Mouse (Mus musculus) MEL (cell line): Measurements from ENCODE around the gene Slc5a5. TPM values are rescaled to one million over a fixed set of nuclear protein-coding genes. Genes with fewer than 3 reads are reported as not detected.

Experiments used
- DNase-seq: peaks from one replicate; pipeline ENCODE4 v3.0.0; 2011; ENCODE audit warnings: low read depth, low spot score
- H3K27ac ChIP-seq: 2 replicates; pipeline ENCODE4 v1.5.1; 2012; ENCODE audit warnings: low read depth, mild to moderate bottlenecking, control low read depth, low read length, moderate library complexity; ENCODE audit not compliant: control insufficient read depth
- H3K27me3 ChIP-seq, 2 experiments: fragments of 150-350 bp in 1 of 2; sonication (generic) in 1 of 2; 2 replicates each; pipeline ENCODE4 v1.6.1; 2012; ENCODE audit warnings: low read length in 2 of 2, mild to moderate bottlenecking in 2 of 2, improper control_type of control experiment in 1 of 2, moderate library complexity in 1 of 2; ENCODE audit not compliant: insufficient read depth in 2 of 2, control insufficient read depth in 1 of 2
- H3K36me3 ChIP-seq, 2 experiments: 2 replicates each; pipeline ENCODE4 v1.6.1; 2012 to 2014; ENCODE audit warnings: low read length in 2 of 2, improper control_type of control experiment in 1 of 2, inconsistent platforms in 1 of 2, mild to moderate bottlenecking in 1 of 2; ENCODE audit not compliant: insufficient read depth in 2 of 2, control insufficient read depth in 1 of 2
- H3K4me1 ChIP-seq, 2 experiments: fragments of 150-350 bp in 1 of 2; sonication (generic) in 1 of 2; 2 replicates each; pipeline ENCODE4 v1.6.1; 2012; ENCODE audit warnings: low read length in 2 of 2, improper control_type of control experiment in 1 of 2, mild to moderate bottlenecking in 1 of 2; ENCODE audit not compliant: insufficient read depth in 2 of 2, control insufficient read depth in 1 of 2
- H3K4me3 ChIP-seq, 2 experiments: fragments of 150-350 bp in 1 of 2; sonication (generic) in 1 of 2; 2 replicates each; pipeline ENCODE4 v1.5.1; 2012; ENCODE audit warnings: low read depth in 2 of 2, low read length in 2 of 2, mild to moderate bottlenecking in 2 of 2, moderate library complexity in 2 of 2, control low read depth in 1 of 2, improper control_type of control experiment in 1 of 2; ENCODE audit not compliant: control insufficient read depth in 1 of 2, insufficient read depth in 1 of 2
- H3K79me2 ChIP-seq: 2 replicates; pipeline ENCODE4 v1.6.1; 2012; ENCODE audit warnings: mild to moderate bottlenecking, low read length, moderate library complexity; ENCODE audit not compliant: control insufficient read depth, poor library complexity, insufficient read depth
- H3K9ac ChIP-seq: 2 replicates; pipeline ENCODE4 v1.6.1; 2012; ENCODE audit warnings: low read depth, mild to moderate bottlenecking, control low read depth, low read length, moderate library complexity; ENCODE audit not compliant: control insufficient read depth, poor library complexity, severe bottlenecking
- H3K9me3 ChIP-seq: fragments of 150-350 bp; sonication (generic); replicated peaks from 2 replicates; pipeline ENCODE4 v1.6.1; 2012; ENCODE audit warnings: mild to moderate bottlenecking, low read length, improper control_type of control experiment, moderate library complexity; ENCODE audit not compliant: insufficient read depth
- E2F4 ChIP-seq: IDR thresholded peaks from 2 replicates; pipeline ENCODE4 v1.6.1; 2011; ENCODE audit warnings: low read depth, low read length, improper control_type of control experiment, borderline replicate concordance
- ETS1 ChIP-seq: IDR thresholded peaks from 2 replicates; pipeline ENCODE4 v1.6.1; 2012; ENCODE audit warnings: low read depth, mild to moderate bottlenecking, inconsistent platforms, low read length, improper control_type of control experiment, moderate library complexity
- JUND ChIP-seq: IDR thresholded peaks from 2 replicates; pipeline ENCODE4 v1.6.1; 2011; ENCODE audit warnings: low read depth, mild to moderate bottlenecking, improper control_type of control experiment, low read length
- MAFK ChIP-seq: IDR thresholded peaks from 2 replicates; pipeline ENCODE4 v1.6.1; 2011; ENCODE audit warnings: low read depth, mild to moderate bottlenecking, low read length, improper control_type of control experiment, borderline replicate concordance
- MAX ChIP-seq: IDR thresholded peaks from 2 replicates; pipeline ENCODE4 v1.6.1; 2011; ENCODE audit warnings: low read length, improper control_type of control experiment
- MYB ChIP-seq: IDR thresholded peaks from 2 replicates; pipeline ENCODE4 v1.6.1; 2011; ENCODE audit warnings: mild to moderate bottlenecking, low read depth, low read length, improper control_type of control experiment
- NRF1 ChIP-seq: IDR thresholded peaks from 2 replicates; pipeline ENCODE4 v1.6.1; 2014; ENCODE audit warnings: low read depth, mild to moderate bottlenecking, inconsistent platforms, low read length, improper control_type of control experiment, moderate library complexity; ENCODE audit not compliant: poor library complexity, insufficient read depth, severe bottlenecking
- POLR2A ChIP-seq, 2 experiments: IDR thresholded peaks; 2 replicates each; pipeline ENCODE4 v1.6.1; 2011 to 2012; ENCODE audit warnings: low read length in 2 of 2, mild to moderate bottlenecking in 2 of 2, control low read depth in 1 of 2, improper control_type of control experiment in 1 of 2, low read depth in 1 of 2, moderate library complexity in 1 of 2; ENCODE audit not compliant: control insufficient read depth in 1 of 2, insufficient read depth in 1 of 2, poor library complexity in 1 of 2
- POLR2AphosphoS2 ChIP-seq: IDR thresholded peaks from 2 replicates; pipeline ENCODE4 v1.6.1; 2011; ENCODE audit warnings: low read length, improper control_type of control experiment
- POLR2AphosphoS5 ChIP-seq: IDR thresholded peaks from 2 replicates; pipeline ENCODE4 v1.6.1; 2012; ENCODE audit warnings: low read depth, borderline replicate concordance, mild to moderate bottlenecking, inconsistent platforms, low read length, moderate library complexity, mixed read lengths
- RCOR1 ChIP-seq: IDR thresholded peaks from 2 replicates; pipeline ENCODE4 v1.6.1; 2012; ENCODE audit warnings: low read depth, mild to moderate bottlenecking, inconsistent platforms, low read length, improper control_type of control experiment
- SIN3A ChIP-seq: IDR thresholded peaks from 2 replicates; pipeline ENCODE4 v1.6.1; 2012; ENCODE audit warnings: low read length, improper control_type of control experiment, inconsistent platforms
- TAL1 ChIP-seq: IDR thresholded peaks from 2 replicates; pipeline ENCODE4 v1.6.1; 2012; ENCODE audit warnings: mild to moderate bottlenecking, inconsistent platforms, low read length, moderate library complexity, mixed read lengths
- UBTF ChIP-seq: IDR thresholded peaks from 2 replicates; pipeline ENCODE4 v1.6.1; 2012; ENCODE audit warnings: low read depth, mild to moderate bottlenecking, inconsistent platforms, low read length, improper control_type of control experiment, moderate library complexity, borderline replicate concordance; ENCODE audit not compliant: insufficient read depth
- USF1 ChIP-seq: IDR thresholded peaks from 2 replicates; pipeline ENCODE4 v1.6.1; 2014; ENCODE audit warnings: low read depth, mild to moderate bottlenecking, inconsistent platforms, low read length, improper control_type of control experiment, moderate library complexity
- ZKSCAN1 ChIP-seq: IDR thresholded peaks from 2 replicates; pipeline ENCODE4 v1.6.1; 2012; ENCODE audit warnings: low read depth, mild to moderate bottlenecking, inconsistent platforms, low read length, improper control_type of control experiment, moderate library complexity
- ZMIZ1 ChIP-seq: IDR thresholded peaks from 2 replicates; pipeline ENCODE4 v1.6.1; 2012; ENCODE audit warnings: low read depth, mild to moderate bottlenecking, inconsistent platforms, low read length, improper control_type of control experiment, moderate library complexity
- polyA plus RNA-seq, 2 experiments: library from polyadenylated mRNA; stranded (reverse) in 1 of 2; unstranded in 1 of 2; fragments of >175 nt in 1 of 2; fragments of >200 nt in 1 of 2; gene quantifications; 2 replicates each; pipeline versions ENCODE4 v1.2.1 to v1.2.4; 2012; ENCODE audit warnings: low replicate concordance in 2 of 2, low read depth in 1 of 2; ENCODE audit not compliant: insufficient read length in 2 of 2, insufficient read depth in 1 of 2, missing spikeins in 1 of 2
- total RNA-seq: library from RNA; depleted of rRNA; stranded (reverse); fragments of 300-350 nt; gene quantifications from 2 replicates; pipeline ENCODE4 v1.2.3, GENCODE M21; 2012

Slc5a5 gene
- total and polyA plus RNA-seq, 3 experiments: 0.12 to 0.36 TPM; not detected in 1

GRCm38 (mm10) chr8:70838654-70839407 is 53.7 kb downstream of the Slc5a5 start (continued):
- TF ChIP-seq TAL1: no peak
- no peak for TF ChIP-seq ZKSCAN1
- no peak for TF ChIP-seq POLR2A (IDR thresholded peaks at IDR 0.05; ENCODE audit: control insufficient read depth in 1 of 2, insufficient read depth in 1 of 2, low read depth in 1 of 2, low read length in 2 of 2, poor library complexity in 1 of 2)
- TF ChIP-seq NRF1: peak; percentile 56; the same call in 1 of the 2 replicates
- TF ChIP-seq ETS1: no peak
- 0 out of 2 replicates have a peak, but pooled peaks have one; percentile 44 for TF ChIP-seq E2F4
- no peak for TF ChIP-seq ZMIZ1
- TF ChIP-seq JUND: no peak
- TF ChIP-seq POLR2AphosphoS5: no peak

- H3K9me3 ChIP-seq: no peaks in the 10 kb centered on the region
- H3K27me3 ChIP-seq: no peaks in the 10 kb centered on the region
- H3K36me3 ChIP-seq: peaks cover 0 to 10% of the 10 kb centered on the region in 2 experiments; a peak in 2 of 4 replicates
- no peak overlapping the region for H3K27ac ChIP-seq
- no peak overlapping the region for H3K9ac ChIP-seq
- H3K4me1 ChIP-seq: peaks cover 0 to 5% of the 10 kb centered on the region in 2 experiments; a peak in 1 of 4 replicates
- H3K79me2 ChIP-seq: no peaks in the 10 kb centered on the region; the same call in 1 of the 2 replicates
- no peak for DNase-seq
- no peak for TF ChIP-seq POLR2A (IDR thresholded peaks at IDR 0.05; ENCODE audit: control insufficient read depth in 1 of 2, insufficient read depth in 1 of 2, low read depth in 1 of 2, low read length in 2 of 2, poor library complexity in 1 of 2)
- no peak for TF ChIP-seq JUND
- no peak for TF ChIP-seq POLR2AphosphoS2
- TF ChIP-seq MAX: no peak
- TF ChIP-seq UBTF: no peak
- no peak for TF ChIP-seq RCOR1
- no peak for TF ChIP-seq MAFK
- TF ChIP-seq E2F4: no peak
- H3K4me3 ChIP-seq: no peak overlapping the region
Measured at GRCm38 (mm10) chr8:70836666-70837065, 55.9 kb downstream of the Slc5a5 start.

- no peaks in the 10 kb centered on the region for H3K36me3 ChIP-seq
- no peak for DNase-seq
- no peak overlapping the region for H3K4me3 ChIP-seq
- no peak overlapping the region for H3K27ac ChIP-seq
- H3K79me2 ChIP-seq: no peaks in the 10 kb centered on the region; the same call in 1 of the 2 replicates
- TF ChIP-seq SIN3A: no peak
- TF ChIP-seq NRF1: no peak
- TF ChIP-seq USF1: no peak
- TF ChIP-seq MYB: no peak
- no peak overlapping the region for H3K9ac ChIP-seq
- no peaks in the 10 kb centered on the region for H3K9me3 ChIP-seq
- no peaks in the 10 kb centered on the region for H3K4me1 ChIP-seq
- H3K27me3 ChIP-seq: no peaks in the 10 kb centered on the region
Measured at GRCm38 (mm10) chr8:70834071-70834470, 58.5 kb downstream of the Slc5a5 start.
